Mouse (Mus musculus) common myeloid progenitor, adult 5-6 weeks (primary cell): ENCODE data around the gene Spindoc. TPM values are rescaled to one million over a fixed set of nuclear protein-coding genes. Genes with fewer than 3 reads are reported as not detected.

ENCODE experiments used
- ATAC-seq: replicated peaks from 2 replicates; pipeline ENCODE4 v1.8.0; 2016; ENCODE audit warnings: low read depth, mild to moderate bottlenecking, moderate TSS enrichment, inconsistent platforms; ENCODE audit not compliant: poor library complexity, severe bottlenecking
- total RNA-seq: library from RNA; stranded (forward); fragments of 200-1000, 187-1606 nt; gene quantifications from 2 replicates; pipeline ENCODE4 v1.2.3, GENCODE M21; 2017

Spindoc gene
- total RNA-seq, 1 experiment from 2014 or later, result 11.8 TPM

DNA sequence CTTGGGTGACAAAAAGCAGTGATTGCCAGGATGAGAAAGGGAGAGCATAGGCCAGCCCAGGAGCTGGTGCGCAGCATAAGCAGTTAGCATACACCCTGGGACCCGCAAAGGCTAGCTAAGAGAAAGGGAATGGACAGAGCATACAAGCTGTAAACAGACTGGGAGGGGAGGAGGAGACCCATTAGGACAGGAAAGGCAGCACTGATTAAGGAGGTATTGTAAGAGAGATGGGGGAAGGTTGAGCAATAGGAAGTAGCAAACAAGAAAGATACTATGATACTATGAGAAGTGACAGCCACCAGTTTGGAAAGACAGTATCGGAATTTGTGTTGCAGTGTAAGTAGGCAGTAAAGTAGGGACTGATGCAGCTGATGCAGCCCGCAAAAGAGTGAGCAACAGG is 42.9 kb downstream of the Spindoc start:
- no peak for ATAC-seq

DNA sequence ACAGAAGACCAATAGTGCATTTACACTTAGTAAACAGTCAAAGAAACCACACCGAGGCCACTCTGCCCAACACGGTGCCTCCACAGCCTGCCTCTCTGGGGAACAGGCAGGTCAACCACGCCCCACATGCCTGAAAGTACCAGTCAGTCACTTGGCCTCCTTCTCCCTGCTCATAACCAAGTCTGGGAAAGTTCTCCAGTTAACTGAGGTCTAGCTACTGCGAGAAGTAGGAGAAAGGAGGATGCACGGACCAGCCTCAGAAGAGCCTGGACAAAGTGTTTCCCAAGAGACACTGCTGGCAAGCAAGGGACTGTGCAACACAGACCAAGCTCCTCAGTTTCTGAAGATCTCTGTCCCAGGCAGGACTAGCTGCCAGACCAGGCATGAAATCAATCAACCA is 43.8 kb downstream of the Spindoc start:
- ATAC-seq, result no peak

DNA sequence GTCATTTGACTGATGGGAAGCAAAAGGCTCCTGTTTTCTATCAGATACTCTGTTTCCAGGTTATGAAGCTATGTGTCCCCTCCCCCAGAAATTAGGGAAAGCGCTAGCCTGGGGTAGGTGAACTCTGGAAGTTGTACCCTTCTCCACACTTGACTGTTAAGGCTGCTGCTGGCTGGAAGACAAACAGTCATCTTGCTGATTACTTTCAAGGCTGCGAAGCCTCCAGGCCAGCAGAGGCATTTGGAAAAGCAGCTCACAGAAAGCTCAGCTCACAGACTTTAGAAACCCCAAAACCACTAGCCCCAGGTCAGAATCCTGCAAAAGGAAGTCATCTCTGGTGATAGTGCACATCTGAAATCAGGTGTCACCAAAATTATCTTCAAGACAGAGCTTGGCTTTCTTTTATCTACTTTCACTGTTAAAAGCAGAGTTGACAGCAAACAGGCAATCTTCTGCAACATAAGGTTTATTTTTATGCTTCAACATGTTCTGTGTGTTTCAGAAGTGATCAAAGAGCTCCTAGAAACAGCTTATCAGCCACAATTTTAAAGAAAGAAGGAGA is 44.9 kb downstream of the Spindoc start:
- ATAC-seq, result no peak

DNA sequence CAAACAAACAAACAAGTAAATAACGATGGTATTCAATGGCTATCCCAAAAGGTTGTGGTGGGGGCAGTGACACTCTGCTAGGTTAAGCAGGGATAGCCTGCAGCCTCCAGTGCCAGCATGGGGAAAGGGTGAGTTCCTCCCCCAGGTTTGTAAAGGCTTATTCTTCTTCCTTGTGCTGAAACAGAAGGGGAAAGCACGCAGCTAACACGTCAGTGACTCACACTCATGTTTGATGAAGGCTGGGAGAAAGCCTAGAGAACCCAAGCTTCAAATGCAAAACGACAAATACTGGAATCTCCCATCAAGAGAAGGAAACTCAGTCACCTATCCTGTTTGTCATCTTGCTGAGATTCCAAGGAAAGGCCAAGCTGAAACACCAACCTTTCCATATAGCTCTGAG is 47.1 kb downstream of the Spindoc start:
- ATAC-seq, result no peak

DNA sequence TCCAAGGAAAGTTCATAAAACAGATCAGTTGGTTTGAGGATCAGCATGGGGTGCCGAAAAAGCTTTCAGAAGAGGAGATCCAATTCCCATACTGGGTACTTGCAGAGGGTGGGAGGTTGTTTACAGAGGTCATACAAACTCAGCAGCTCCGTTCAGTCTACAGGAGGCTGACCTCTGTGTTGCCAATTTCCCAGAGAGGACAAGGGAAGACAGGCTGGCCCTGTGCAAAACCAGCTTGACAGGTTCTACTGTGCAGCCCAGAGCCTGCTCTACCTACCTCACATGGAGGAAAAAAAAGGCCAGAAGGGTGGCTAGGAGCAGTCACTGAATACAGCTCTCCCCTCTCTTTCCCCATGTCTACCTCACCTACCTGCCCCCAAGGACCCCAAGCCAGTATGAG is 48.7 kb downstream of the Spindoc start:
- no peak for ATAC-seq

DNA sequence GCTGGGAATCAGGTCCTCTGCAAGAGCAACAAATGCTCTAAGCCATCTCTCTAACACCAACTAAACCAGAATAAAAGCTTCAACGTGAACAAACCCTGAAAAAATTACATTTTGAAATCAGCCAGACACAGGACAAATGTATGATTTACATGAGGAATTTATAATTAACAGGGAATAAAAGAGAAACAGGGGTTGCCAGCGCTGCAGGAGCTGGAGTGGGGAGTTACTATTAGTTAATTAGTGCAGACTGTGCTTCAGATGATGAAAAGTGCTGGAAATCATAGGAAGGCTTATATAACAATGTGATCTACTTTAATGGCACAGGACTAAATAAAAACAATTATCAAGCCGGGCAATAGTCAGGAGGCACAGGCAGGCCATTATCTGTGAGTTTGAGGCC is 61.4 kb downstream of the Spindoc start:
- no peak for ATAC-seq

DNA sequence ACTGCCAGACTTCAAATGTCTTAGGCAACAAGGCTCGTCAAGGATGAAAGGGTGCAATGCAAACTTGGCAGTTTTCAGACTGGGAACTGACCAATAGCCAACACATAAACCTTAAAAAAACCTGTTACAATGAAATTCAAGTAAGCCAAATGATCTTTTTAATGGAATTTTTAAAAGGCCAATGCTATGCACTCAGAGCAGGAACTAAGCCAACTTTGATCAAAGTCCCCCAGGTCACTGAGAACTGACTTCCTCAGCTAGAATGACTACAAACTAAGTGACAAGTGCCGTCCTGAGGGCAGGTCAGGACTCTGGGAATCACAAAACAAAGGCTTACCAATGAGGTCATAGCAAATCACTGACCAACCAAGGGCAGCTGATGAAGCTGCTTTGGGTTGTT is 62.6 kb downstream of the Spindoc start:
- no peak for ATAC-seq

DNA sequence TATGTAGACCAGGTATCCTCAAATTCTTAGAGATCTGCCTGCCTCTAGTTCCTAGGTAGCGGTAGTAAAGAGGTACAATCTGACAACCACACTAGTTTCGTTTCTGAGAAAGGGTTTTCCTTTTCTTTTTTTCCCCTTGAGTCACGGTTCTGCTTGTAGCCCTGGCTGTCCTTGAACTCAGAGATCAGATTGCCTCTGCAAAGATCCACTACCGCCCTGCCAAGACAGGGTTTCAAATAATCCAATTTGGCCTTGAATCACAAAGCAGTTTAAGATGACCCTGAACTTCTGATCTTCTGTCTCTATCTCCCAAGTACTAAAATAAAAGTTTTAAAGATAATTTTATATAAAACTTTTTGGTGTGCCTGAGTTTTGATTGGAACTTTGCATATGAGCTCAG is 65.1 kb downstream of the Spindoc start:
- ATAC-seq, result no peak

DNA sequence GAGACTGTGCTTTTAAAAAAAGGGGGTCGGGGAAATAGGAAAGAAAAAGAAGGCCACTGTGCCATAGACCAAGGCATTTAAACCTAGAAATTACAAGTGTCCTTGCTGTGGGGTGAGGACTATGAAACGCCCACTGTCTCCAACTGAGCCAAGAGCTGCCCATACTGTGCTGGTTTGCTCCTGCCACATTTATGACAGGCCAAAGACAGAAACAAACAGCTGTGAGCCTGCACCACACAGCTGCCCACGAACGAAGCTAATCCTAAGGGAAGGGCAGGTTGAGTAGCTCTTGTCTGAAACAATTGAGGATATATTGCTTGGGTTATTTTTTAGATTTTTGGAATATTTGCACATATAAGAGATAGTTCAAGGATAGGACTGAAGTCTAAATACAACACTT is 66.0 kb downstream of the Spindoc start:
- ATAC-seq, result no peak

DNA sequence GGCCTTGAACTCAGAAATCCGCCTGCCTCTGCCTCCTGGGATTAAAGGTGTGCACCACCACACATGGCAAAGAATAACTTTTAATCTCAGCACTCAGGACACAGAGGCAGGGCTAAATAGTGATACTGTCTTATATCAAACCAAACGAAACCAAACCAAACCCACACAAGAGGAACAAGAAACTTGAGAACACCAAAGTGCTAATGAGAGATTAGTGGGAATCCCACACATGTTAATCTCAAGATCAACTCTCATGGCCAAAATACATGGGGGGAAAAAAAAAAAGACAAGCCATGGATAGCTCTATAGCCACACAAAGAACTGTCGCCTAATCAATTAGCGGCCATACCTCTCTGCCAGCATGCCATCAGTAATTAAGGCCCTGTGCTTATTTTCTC is 67.2 kb downstream of the Spindoc start:
- peak; percentile 31; the same call in 1 of the 2 replicates for ATAC-seq

DNA sequence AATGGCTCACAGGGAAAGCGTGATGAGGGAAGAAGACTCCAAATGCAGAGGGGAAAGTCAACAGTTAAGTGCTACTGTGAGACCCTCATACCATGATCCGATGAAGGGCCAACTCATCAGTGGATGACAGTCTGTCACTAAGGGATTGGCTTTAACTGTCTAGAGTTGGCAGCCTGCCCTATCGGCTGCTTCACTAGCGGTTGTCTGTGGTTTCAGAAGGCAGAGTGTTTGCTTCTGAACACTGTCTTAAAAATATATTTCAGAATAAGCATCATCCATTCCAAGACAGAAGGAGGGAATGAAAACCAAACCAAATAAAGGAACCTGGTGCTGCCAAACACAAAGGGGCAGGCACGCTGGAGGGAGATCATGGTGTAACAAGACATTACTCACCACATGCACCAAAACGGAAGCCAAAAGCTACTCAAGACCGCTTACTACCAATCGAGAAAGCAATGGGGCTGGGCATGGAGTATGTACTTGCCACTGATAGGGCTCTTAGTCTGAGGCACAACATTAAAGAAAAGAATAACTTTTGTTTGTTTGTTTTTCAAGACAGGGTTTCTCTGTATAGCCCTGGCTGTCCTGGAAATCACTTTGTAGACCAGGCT is 67.7 kb downstream of the Spindoc start:
- ATAC-seq, result peak; percentile 57

DNA sequence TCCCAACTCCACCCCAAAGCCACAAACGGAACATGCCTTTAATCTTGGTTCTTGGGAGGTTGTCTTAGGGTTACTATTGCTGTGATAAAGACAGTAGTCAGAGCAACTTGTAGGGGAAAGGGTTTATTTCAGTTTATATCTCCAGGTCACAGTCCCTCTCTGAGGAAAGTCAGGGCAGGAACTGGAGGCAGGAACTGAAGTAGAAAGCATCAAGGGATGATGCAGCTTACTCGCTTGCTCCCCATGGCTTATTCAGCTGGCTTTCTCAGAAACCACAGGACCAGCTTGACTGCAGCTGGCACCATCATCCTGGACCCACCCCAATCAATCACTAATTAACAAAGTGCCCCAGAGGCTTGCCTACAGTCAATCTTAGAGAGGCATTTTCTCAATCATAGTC is 69.1 kb downstream of the Spindoc start:
- no peak for ATAC-seq

DNA sequence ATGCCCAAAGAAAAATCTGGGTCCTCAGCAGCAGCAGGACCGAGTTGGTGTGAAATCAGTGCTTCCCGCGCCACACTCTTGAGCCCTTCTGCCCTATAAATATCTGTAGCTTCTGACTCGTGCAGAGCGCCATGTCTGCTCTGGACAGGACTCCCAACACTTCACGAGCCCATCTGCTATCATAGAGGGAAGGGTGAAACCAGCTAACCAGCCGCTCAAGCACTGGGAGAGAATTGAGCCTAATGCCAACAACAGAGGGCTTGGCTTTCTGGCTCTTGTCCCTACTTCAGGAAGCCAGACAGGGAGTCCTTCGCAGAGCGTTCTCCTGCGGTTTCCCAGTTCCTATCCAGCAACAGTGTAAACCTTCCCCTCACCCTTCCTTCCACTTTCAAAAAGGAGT is 71.5 kb downstream of the Spindoc start:
- ATAC-seq, result no peak

DNA sequence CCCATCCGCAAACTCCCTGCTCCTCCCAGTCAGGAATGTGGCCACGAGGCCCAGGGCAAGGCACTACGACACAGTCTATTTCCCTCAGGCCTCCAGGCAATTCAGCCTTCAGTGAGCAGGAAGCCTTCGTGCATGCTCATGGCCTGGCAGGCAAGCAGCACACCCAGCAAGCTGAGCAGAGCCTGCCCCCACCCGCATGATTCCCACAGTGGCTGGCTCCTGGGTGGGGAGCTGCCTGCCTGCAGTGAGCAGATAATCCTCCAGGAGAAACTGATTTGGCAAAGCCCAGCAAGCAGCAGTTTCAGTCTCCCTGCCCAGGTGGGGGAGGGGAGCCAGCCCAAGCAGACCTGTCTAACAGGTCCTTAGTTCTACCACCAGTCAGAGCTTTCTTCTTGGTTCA is 72.1 kb downstream of the Spindoc start:
- no peak; the same call in 1 of the 2 replicates for ATAC-seq

DNA sequence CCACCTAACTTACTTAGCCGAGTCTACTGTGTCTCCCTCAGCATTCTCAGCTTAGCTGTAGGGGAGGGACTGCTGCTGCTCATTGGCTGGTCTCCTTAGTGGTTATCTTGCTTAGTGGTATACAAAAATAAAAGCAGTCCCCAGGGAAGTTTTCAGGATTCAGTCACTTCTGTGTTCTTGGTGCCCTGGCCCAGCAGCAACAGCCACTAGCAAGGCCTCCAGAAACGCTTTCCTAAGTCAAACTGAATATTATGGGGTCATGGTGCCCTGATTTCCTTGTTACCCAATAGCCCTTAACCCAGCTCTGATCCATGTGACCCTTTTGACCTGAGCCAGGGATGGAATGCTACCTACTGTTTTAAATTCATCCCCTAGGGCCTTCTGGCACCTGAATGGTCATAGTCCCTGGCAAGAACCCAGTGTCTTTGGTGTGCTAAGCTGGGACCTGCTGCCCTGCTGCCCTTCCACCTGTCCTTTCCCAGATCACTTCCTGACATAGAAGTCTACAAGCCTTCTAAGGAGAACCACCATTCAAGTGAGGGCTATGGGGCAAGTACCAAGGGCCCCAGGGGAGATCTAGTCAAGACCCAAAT is 73.0 kb downstream of the Spindoc start:
- no peak for ATAC-seq

DNA sequence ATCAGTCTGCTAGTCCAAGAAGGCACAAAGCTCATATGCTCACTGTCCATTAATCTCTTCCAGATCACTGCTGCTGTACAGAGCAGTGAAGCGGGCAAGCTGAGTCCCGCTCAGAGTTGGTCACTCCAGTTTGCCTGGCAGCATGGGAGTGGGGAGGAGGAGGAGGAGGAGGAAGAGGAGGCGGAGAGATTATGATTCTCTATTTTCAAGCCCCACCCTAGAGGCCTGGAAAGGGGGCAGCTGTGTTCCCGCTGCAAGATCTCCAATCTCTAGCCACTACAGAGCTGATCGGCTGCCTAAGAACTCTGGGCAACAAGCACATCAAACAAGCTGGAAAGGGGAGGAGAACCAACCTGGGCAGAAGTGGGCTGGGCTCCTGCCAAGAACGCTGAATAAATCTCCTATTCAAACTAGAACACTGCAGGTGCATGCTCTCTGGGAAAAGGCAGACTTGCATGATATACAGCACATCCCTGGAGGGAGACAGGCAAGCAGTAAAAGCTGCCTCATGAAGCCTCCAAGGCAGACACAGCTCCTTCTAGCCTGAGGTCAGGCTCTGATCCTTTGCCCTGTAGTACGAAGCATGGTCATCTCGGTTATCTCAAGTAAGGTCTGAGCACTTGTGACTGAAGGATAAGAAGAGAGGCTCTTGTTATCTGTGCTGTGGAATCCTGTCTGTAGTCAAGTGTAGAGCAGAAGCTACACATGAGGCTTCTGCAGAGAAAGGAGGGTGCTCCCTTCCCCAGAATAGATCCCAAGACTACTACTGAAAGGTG is 74.6 kb downstream of the Spindoc start:
- ATAC-seq, result 0 out of 2 replicates have a peak, but pooled peaks have one; percentile 12

DNA sequence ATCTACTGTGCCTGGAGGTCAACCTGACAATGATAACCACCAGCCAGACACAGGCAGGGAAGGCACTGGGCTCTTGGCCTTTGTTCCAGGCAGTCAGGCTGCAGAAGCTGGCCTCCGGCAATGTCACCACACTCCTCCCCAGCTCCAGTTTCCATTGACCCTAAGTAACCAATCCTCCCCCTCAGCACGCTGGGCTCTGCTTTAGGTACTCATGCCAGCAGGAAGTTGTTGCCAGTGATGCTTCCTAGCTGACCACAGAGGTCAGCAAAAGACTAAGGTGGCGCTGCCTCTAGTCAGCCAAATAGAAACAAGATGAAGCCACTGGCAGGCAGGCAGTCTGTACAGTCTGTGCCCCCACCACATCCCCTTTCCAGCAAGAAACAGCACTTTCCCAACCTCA is 75.8 kb downstream of the Spindoc start:
- ATAC-seq, result peak; percentile 46

DNA sequence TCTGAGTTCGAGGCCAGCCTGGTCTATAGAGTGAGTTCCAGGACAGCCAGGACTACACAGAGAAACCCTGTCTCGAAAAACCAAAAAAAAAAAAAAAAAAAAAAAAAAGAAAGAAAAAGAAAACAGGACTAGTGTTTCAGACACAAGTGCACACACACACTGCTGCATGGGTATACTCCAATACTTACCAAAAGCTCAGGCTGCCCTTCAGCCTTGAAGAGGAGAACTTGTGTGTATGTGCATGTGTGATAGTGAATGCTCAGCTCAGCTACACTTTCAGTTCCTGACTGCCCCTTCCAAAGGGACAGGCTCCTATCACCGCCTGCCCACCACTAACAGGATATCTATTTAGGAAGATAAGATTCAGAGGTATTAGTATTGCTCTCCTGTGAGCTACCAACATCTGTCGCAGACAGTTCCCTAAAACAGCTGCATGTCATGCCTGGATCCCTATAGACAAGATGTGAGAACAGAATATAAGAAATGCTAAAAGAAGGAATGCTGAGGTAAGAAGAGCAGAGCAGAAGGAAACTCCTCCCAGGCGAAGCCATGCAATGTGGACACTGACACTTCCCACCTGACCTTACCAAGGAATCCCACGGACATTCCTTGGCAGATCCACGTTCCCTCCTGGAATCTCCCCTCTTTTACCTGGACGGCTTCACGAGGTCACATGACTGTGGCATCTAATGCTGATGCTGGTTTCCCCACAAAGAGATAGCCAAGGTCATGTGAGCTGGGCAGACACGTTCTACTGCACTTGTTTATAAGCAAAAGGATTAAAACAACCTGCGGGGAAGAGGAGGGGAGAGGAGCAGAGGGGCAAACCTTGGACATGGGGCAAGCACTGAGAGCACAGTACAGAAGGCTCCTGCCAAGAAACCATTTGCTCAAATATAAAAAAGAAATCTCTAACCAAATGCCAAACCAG is 77.1 kb downstream of the Spindoc start:
- ATAC-seq, result 0 out of 2 replicates have a peak, but pooled peaks have one; percentile 34

DNA sequence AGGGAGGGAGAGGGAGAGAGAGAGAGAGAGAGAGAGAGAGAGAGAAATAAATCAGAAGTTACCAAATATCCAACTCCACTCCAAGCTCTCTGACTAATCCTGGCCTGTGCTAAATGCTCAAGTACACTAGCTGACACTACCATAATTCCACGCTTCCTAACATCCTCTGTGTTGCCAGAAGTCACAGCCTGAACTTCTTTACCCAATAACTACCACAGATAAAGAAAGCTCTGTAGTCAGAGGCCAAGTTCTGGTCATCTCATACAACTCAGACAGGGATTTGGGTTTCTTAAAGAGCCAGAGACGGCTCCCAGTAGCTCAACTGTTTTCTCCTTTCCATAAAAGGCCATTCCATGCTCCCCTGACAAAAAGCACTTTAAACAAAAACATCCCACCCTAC is 78.0 kb downstream of the Spindoc start:
- no peak for ATAC-seq
